Mouse (Mus musculus): ENCODE measurements around the gene Cntn5.

DNA sequence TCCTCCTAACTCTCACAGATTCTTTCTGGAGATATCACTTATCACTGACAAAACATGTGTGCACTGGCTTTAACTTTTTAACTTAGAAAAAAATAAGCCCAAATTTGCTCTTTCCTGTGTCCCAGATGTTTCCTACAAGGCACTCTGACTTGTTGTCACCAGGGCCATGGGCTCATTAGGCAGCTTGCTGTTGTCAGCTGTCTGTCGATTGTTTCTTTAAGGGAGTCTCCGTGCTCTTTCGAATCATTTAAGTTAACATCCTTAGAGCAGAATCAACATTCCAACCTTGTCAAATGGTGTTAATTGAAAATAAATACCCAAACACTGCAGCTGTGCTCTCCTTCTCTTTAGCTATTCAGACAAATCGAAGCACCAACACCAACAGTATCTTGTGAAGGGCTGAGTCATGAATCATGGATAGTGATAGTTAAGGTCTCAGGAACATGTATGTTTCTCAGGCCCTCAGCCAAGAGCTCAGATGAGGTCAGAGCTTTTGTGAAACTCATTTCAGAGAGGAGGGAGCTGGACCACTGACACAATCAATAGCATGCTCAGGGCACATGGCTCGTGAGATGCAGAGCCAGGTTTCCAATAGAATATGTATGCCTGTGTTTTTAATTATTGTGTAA lies 802.6 kb downstream of the Cntn5 start:
- TF ChIP-seq CTCF (conservative IDR thresholded peaks at IDR 0.05; ENCODE audit: low read length) (no peak), NANOG (IDR thresholded peaks at IDR 0.05; ENCODE audit: borderline replicate concordance, low read length) (no peak), POU5F1 (IDR thresholded peaks at IDR 0.05; ENCODE audit: borderline replicate concordance, low read length) (no peak)
